Mouse (Mus musculus) natural killer cell, adult 2 months (primary cell): Measurements from ENCODE around the gene Add2.
A peak's percentile ranks its signal among the peaks of the same experiment; 100 is the strongest.

Source experiments
- DNase-seq, 2 experiments: peaks; one replicate each; pipeline ENCODE4 v3.0.0; 2022; ENCODE audit warnings: low spot score in 2 of 2

Add2 gene

DNA sequence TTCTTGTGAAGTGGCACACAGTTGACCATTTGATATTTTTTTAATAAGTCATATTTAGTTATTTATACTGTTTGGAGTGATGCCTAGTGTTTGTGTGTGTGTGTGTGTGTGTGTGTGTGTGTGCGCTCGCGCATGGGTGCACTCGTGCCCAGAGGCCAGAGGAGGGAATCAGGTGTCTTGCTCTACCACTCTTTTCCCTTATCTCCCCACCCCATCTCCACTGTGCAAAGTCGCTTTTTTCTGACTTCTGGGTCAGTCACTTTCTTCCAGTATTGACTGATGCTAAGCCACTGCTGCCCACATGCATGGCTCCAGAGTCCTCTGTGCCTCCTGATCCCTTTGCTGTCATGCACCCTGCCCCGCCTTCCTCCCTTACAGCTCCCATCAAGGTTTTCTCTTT, 112.8 kb downstream of the Add2 start:
- no peak for DNase-seq

GRCm38 (mm10) chr6:86141820-86142219, 113.3 kb downstream of the Add2 start:
- DNase-seq: peak in 1 of 2 experiments; percentile 31

GRCm38 (mm10) chr6:86144986-86145385, 116.5 kb downstream of the Add2 start:
- no peak for DNase-seq

DNA sequence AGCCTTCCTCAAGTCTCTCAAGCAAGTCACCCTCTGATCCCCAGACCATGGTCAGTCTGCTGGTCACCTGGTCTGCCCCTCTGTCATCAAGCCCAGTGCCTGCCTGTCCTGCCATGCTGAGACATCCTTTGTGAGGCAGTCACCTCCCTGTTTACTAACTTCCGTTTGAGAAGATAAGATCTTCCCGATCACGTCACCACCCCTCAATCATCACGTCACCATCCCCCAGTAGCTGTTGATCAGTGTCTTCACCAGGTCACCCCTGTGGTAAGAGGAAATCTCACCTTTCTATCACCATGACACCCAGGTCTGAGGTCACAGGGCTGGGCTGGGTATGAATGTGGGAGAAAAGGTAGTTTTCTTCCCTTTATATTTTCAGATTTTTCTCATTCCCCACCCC, 120.0 kb downstream of the Add2 start:
- peak; percentile 81 to 94 for DNase-seq

- peak in 1 of 2 experiments; percentile 8 for DNase-seq
Measured at GRCm38 (mm10) chr6:86149001-86149400, 120.5 kb downstream of the Add2 start.

- DNase-seq: no peak
Measured at GRCm38 (mm10) chr6:86152676-86153075, 124.2 kb downstream of the Add2 start.

DNA sequence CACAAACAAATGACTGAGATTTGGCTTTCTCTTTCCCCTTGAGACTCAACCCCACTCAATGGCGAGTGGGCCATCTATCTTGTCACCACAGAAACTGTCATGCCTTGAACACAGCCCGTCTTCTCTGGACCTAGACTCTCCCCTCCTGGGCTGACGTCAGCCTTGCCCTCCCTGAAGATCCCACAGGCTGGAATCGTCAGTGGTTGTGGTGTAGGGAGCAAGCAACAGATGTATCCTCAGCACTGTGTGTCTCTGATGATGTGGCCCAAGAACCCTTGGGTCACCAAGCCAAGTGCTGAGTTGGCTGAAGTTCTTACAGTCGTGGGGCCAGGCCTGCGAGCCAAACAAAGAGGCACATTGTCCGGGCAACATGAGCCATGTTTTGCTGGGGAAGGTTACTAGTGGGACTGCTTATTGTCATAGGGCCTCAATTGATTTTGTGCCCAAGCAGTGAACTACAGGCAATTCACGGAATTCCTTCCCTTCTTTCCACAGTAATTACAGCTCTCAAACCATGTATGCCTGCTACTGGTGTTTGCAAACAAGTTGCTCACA, 125.0 kb downstream of the Add2 start:
- no peak for DNase-seq

GRCm38 (mm10) chr6:86154006-86154405, 125.5 kb downstream of the Add2 start:
- DNase-seq: no peak

DNA sequence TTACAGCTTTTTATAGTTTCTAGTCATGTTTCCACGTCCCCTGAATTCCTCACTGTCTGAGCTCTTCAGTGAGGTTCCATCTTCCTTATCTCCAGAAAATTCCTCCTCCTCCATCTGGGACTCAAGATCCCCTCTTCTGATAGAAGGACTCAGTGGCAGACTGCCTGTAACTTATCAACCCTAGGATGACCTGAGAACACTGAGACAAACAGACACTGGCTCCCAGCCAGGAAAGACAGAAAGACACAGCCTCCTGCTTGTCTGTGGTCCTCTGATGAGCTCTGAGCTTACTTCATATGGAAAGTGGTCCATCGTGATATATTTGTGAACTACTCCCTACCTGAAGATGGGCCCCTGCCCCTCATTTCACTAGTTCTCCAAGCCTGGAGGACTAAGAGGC, 126.0 kb downstream of the Add2 start:
- no peak for DNase-seq

GRCm38 (mm10) chr6:86157253-86158234, 129.1 kb downstream of the Add2 start:
- no peak for DNase-seq

GRCm38 (mm10) chr6:86160878-86161277, 132.4 kb downstream of the Add2 start:
- no peak for DNase-seq

- DNase-seq: no peak
Measured at GRCm38 (mm10) chr6:86161586-86161985, 133.1 kb downstream of the Add2 start.

DNA sequence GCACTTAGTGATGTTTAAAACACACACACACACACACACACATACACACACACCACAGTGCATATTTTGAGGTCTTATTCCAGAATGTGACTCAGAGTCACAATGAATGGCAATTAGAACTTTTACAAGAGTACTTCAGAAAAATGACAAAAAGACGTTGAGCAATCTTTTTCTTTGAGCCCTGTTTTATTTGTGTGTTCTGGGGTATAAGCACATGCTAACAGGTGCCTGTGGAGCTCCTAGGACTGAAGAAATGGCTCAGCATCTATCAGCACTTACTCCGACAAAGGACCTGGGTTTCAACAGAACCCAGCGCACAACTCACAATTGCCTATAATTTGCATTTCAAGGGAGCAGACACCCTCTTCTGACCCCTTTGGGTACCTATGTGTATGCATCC, 135.5 kb downstream of the Add2 start:
- DNase-seq: no peak

- no peak for DNase-seq
Measured at GRCm38 (mm10) chr6:86166426-86166825, 137.9 kb downstream of the Add2 start.

- DNase-seq: no peak
Measured at GRCm38 (mm10) chr6:86167851-86168250, 139.4 kb downstream of the Add2 start.

DNA sequence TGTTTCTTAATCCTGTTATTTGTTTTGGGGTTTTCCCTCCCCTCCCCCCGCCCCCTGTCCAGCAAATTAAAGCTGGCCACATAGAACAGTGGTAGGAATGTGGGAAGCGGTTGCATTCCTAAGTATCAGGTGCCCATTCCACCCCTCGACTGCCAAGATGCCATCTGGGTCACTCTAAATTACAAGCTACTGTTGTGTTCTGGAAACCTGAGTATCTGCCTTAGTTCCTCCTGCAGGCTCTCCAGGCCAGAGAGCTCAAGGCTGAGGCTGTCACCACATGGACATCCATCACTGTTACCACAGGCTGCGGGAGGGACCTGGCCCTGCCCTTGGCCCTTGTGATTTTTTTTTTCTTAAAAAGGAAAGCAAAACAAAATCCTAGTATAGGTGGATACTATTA, 140.7 kb downstream of the Add2 start:
- no peak for DNase-seq
